14 mouse cellular contexts compared by ENCODE assay signal in genomic region chr19:28424180-28424579, GRCm38 (mm10).
"Had no signal": no experiment of that assay in that cellular context is flagged by ENCODE, and none has a peak within 500 bp of the region (broad histone marks: within the 10 kb centered on the region; RNA-seq: fewer than 3 reads in every experiment).

No protein-coding gene starts in this region.

- H3K4me1 ChIP-seq: liver, embryonic 15.5 days; lung, embryonic 15.5 days; midbrain, embryonic 15.5 days; neural tube, embryonic 12.5 days had no signal

- DNase-seq: kidney, adult 8-10 months; kidney, postnatal 25 days; lung, postnatal 14 days; right cerebral cortex, postnatal 14 days; thymus, adult 18-20 months had no signal

- H3K36me3 ChIP-seq: limb, embryonic 10.5 days; liver, embryonic 15.5 days; lung, embryonic 15.5 days; midbrain, embryonic 15.5 days; neural tube, embryonic 12.5 days had no signal

- H3K4me2 ChIP-seq: liver, embryonic 15.5 days; lung, embryonic 15.5 days; midbrain, embryonic 15.5 days; neural tube, embryonic 12.5 days had no signal

- H3K27ac ChIP-seq: left cerebral cortex, adult 2 months; limb, embryonic 10.5 days; liver, embryonic 15.5 days; lung, embryonic 15.5 days; macrophage; midbrain, embryonic 15.5 days; neural tube, embryonic 12.5 days; stomach, postnatal 0 days had no signal

- H3K9me3 ChIP-seq: limb, embryonic 10.5 days; liver, embryonic 15.5 days; lung, embryonic 15.5 days; midbrain, embryonic 15.5 days; neural tube, embryonic 12.5 days had no signal

- H3K27me3 ChIP-seq: liver, embryonic 15.5 days; lung, embryonic 15.5 days; midbrain, embryonic 15.5 days; neural tube, embryonic 12.5 days had no signal

- H3K9ac ChIP-seq: liver, embryonic 15.5 days; lung, embryonic 15.5 days; midbrain, embryonic 15.5 days; neural tube, embryonic 12.5 days had no signal

- ATAC-seq: intestine, embryonic 16.5 days; midbrain, embryonic 15.5 days had no signal

- H3K4me3 ChIP-seq: left cerebral cortex, adult 2 months; limb, embryonic 10.5 days; liver, embryonic 15.5 days; lung, embryonic 15.5 days; midbrain, embryonic 15.5 days; neural tube, embryonic 12.5 days had no signal
